Mouse (Mus musculus) C2C12 (cell line): ENCODE measurements around the gene Shkbp1. TPM values are rescaled to one million over a fixed set of nuclear protein-coding genes. Genes with fewer than 3 reads are reported as not detected.

ENCODE experiments used
- H3K27me3 ChIP-seq: one replicate; pipeline ENCODE4 v1.6.1; 2011; ENCODE audit not compliant: control insufficient read depth, insufficient read depth, insufficient read length
- H3K36me3 ChIP-seq: one replicate; pipeline ENCODE4 v1.6.1; 2011; ENCODE audit not compliant: control insufficient read depth, insufficient read depth
- H3K4me3 ChIP-seq: one replicate; pipeline ENCODE4 v1.5.1; 2011; ENCODE audit warnings: mild to moderate bottlenecking, control low read depth; ENCODE audit not compliant: poor library complexity, insufficient read depth, severe bottlenecking
- H3K79me2 ChIP-seq: one replicate; pipeline ENCODE4 v1.6.1; 2011; ENCODE audit not compliant: control insufficient read depth, insufficient read depth
- H3K79me3 ChIP-seq: one replicate; pipeline ENCODE4 v1.6.1; 2011; ENCODE audit warnings: low read depth, control low read depth
- H3ac ChIP-seq: one replicate; pipeline ENCODE3; 2011; ENCODE audit warnings: low read depth; ENCODE audit not compliant: control insufficient read depth, insufficient read length
- CEBPB ChIP-seq: IDR thresholded peaks from one replicate; pipeline ENCODE4 v1.6.1; 2011; ENCODE audit warnings: low read depth, mild to moderate bottlenecking, control low read depth, moderate library complexity
- CTCF ChIP-seq: IDR thresholded peaks from one replicate; pipeline ENCODE4 v1.5.1; 2011; ENCODE audit not compliant: control insufficient read depth, insufficient read depth, insufficient read length
- FOSL1 ChIP-seq: IDR thresholded peaks from one replicate; pipeline ENCODE4 v1.8.0; 2011; ENCODE audit warnings: mild to moderate bottlenecking, low read length; ENCODE audit not compliant: poor library complexity, insufficient read depth, severe bottlenecking
- MAX ChIP-seq: IDR thresholded peaks from one replicate; pipeline ENCODE4 v1.6.1; 2011; ENCODE audit warnings: mild to moderate bottlenecking, control low read depth
- MYOD1 ChIP-seq: IDR thresholded peaks from one replicate; pipeline ENCODE4 v1.6.1; 2011; ENCODE audit warnings: low read depth; ENCODE audit not compliant: control insufficient read depth, insufficient read length
- MYOG ChIP-seq: IDR thresholded peaks from one replicate; pipeline ENCODE4 v1.6.1; 2011; ENCODE audit not compliant: control insufficient read depth, insufficient read length; ENCODE audit errors: extremely low read depth
- USF1 ChIP-seq: IDR thresholded peaks from one replicate; pipeline ENCODE4 v1.6.1; 2011; ENCODE audit warnings: low read depth, mild to moderate bottlenecking, control low read depth, moderate library complexity
- polyA plus RNA-seq: library from polyadenylated mRNA; unstranded; fragments of >200 nt; fragmentation: generic; extraction: Trizol; gene quantifications from one replicate; pipeline ENCODE4 v1.2.1, GENCODE M21; 2012; ENCODE audit warnings: missing spikeins

The Shkbp1 gene
- polyA plus RNA-seq, 1 experiment, result 27.6 TPM

DNA sequence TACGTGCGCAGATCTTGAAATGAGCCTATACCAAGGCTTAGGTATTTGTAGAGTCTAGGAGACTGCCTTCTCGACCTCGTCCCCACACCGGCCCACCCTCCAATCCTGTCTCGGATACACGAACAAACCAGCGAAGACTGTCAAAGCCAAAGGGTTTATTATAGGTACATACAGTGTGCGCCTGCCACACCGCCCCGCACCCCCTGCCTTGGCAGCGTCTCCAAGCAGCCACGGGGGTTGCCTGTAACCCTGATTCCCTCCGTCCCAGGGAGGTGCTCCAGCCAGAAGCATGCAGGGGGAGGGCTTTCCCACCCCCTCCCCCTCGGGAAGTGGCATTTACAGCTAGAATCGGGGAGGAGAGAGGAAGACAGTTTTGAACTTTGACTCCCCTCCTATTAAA, 429 bp upstream of the Shkbp1 start:
- peaks cover 2% of the 10 kb centered on the region for H3K79me3 ChIP-seq
- no peaks in the 10 kb centered on the region for H3K27me3 ChIP-seq
- no peak for TF ChIP-seq USF1
- no peak for TF ChIP-seq CEBPB
- TF ChIP-seq CTCF, result no peak
- no peak for TF ChIP-seq MAX
- no peak for TF ChIP-seq MYOG
- TF ChIP-seq FOSL1, result no peak
- no peak for TF ChIP-seq MYOD1
- peaks cover 9% of the 10 kb centered on the region for H3K79me2 ChIP-seq
- no peaks in the 10 kb centered on the region for H3K36me3 ChIP-seq
- no peak overlapping the region for H3K4me3 ChIP-seq
- no peak overlapping the region for H3ac ChIP-seq

- H3K4me3 ChIP-seq, result peak overlapping the region; percentile 46
- H3ac ChIP-seq, result peak overlapping the region; percentile 53
- TF ChIP-seq USF1 (no peak), MYOG (no peak), MAX (no peak), FOSL1 (no peak), MYOD1 (no peak), CEBPB (no peak), CTCF (no peak)
- H3K36me3 ChIP-seq, result no peaks in the 10 kb centered on the region
- H3K27me3 ChIP-seq, result no peaks in the 10 kb centered on the region
- H3K79me2 ChIP-seq, result peaks cover 9% of the 10 kb centered on the region
- H3K79me3 ChIP-seq, result peaks cover 2% of the 10 kb centered on the region
These were observed 558 bp downstream of the Shkbp1 start for GRCm38 (mm10) chr7:27355261-27355660.

- H3K36me3 ChIP-seq, result no peaks in the 10 kb centered on the region
- H3K79me3 ChIP-seq, result peaks cover 2% of the 10 kb centered on the region
- peaks cover 9% of the 10 kb centered on the region for H3K79me2 ChIP-seq
- no peak overlapping the region for H3K4me3 ChIP-seq
- TF ChIP-seq MAX (no peak), MYOG (no peak), CEBPB (no peak), USF1 (no peak), MYOD1 (no peak), CTCF (no peak), FOSL1 (no peak)
- no peaks in the 10 kb centered on the region for H3K27me3 ChIP-seq
- no peak overlapping the region for H3ac ChIP-seq
These were observed 1.0 kb downstream of the Shkbp1 start for GRCm38 (mm10) chr7:27354783-27355182.

DNA sequence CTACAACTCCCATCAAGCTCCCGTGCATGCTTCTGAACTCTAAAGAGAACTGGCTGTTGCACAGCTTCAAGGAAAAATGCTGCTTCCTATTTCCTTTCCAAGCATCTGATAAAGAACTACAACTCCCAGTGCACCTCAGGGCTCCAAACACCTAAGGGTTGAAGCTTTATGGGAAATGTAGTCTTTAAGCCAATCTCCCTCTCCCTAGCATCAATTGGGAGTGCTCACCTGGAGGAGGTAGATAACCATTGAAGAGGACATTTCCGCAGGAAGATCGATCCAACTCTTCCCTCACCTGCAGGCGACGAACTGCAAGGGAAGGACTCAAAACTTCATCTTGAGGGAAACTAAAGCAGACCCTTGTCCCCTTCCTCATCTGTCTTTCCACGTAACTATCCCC, 1.7 kb downstream of the Shkbp1 start:
- H3K4me3 ChIP-seq, result no peak overlapping the region
- peaks cover 9% of the 10 kb centered on the region for H3K79me2 ChIP-seq
- no peaks in the 10 kb centered on the region for H3K27me3 ChIP-seq
- TF ChIP-seq MAX, result no peak
- TF ChIP-seq MYOD1, result no peak
- no peak for TF ChIP-seq CTCF
- TF ChIP-seq MYOG, result no peak
- no peak for TF ChIP-seq FOSL1
- TF ChIP-seq USF1, result no peak
- H3ac ChIP-seq, result no peak overlapping the region
- H3K79me3 ChIP-seq, result peaks cover 2% of the 10 kb centered on the region
- no peaks in the 10 kb centered on the region for H3K36me3 ChIP-seq

DNA sequence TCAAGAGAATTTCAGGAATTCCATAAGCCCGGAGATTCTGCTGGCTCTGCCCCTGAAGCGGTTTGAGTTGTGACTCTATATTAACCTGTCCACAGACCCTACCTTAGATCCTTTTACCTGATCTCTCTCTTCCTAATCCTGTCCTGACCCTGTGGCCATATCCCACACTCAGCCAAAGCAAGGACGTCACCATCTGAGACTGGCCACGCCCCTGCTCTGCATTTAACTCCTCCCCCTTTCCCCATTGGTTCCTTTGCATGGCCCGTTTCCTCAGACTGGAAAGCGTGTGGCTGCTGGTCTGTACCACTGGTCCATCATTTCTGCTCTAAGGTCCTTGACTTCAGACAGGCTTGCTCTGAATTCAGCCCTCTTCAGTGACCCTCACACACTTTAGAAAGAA, 10.4 kb downstream of the Shkbp1 start:
- Histone ChIP-seq H3K36me3 (no peaks in the 10 kb centered on the region), H3K4me3 (no peak overlapping the region), H3K79me3 (no peaks in the 10 kb centered on the region), H3K27me3 (no peaks in the 10 kb centered on the region), H3ac (no peak overlapping the region), H3K79me2 (no peaks in the 10 kb centered on the region)
- TF ChIP-seq FOSL1, result no peak
- TF ChIP-seq CTCF, result no peak
- TF ChIP-seq USF1, result no peak
- no peak for TF ChIP-seq MYOG
- no peak for TF ChIP-seq MYOD1
- TF ChIP-seq MAX, result no peak
- no peak for TF ChIP-seq CEBPB

GRCm38 (mm10) chr7:27342595-27342994, 13.2 kb downstream of the Shkbp1 start:
- Histone ChIP-seq H3K79me2 (no peaks in the 10 kb centered on the region), H3ac (no peak overlapping the region), H3K4me3 (no peak overlapping the region), H3K36me3 (no peaks in the 10 kb centered on the region), H3K27me3 (no peaks in the 10 kb centered on the region), H3K79me3 (no peaks in the 10 kb centered on the region)
- TF ChIP-seq USF1 (no peak), CTCF (no peak), MYOD1 (no peak), MYOG (no peak), MAX (no peak), CEBPB (no peak), FOSL1 (no peak)
